Mouse (Mus musculus) limb, embryonic 13.5 days (tissue): Measurements from ENCODE around the gene Srd5a3. TPM values are rescaled to one million over a fixed set of nuclear protein-coding genes. Genes with fewer than 3 reads are reported as not detected.

Experiments used
- ATAC-seq: fragments of 200-750 bp; cut with Nextera tagmentation; 2 replicates; pipeline ENCODE4 v1.8.0; 2017; ENCODE audit warnings: low read depth, moderate number of reproducible peaks, moderate TSS enrichment; ENCODE audit not compliant: low FRiP score
- H3K27ac ChIP-seq: fragments of 300-500 bp; sonication (generic); 2 replicates; pipeline ENCODE4 v1.5.1; 2015; ENCODE audit warnings: inconsistent platforms, mild to moderate bottlenecking, moderate library complexity
- H3K27me3 ChIP-seq: fragments of 300-500 bp; sonication (generic); 2 replicates; pipeline ENCODE4 v1.6.1; 2015; ENCODE audit warnings: mild to moderate bottlenecking, inconsistent platforms
- H3K36me3 ChIP-seq: fragments of 300-500 bp; sonication (generic); 2 replicates; pipeline ENCODE4 v1.6.1; 2015; ENCODE audit warnings: inconsistent platforms, mild to moderate bottlenecking, moderate library complexity
- H3K4me1 ChIP-seq: fragments of 300-500 bp; sonication (generic); 2 replicates; pipeline ENCODE4 v1.6.1; 2015; ENCODE audit warnings: inconsistent platforms
- H3K4me2 ChIP-seq: fragments of 300-500 bp; sonication (generic); replicated peaks from 2 replicates; pipeline ENCODE4 v1.6.1; 2015; ENCODE audit warnings: inconsistent platforms, mild to moderate bottlenecking, moderate library complexity
- H3K4me3 ChIP-seq: fragments of 300-500 bp; sonication (generic); 2 replicates; pipeline ENCODE4 v1.5.1; 2015; ENCODE audit warnings: moderate library complexity, mild to moderate bottlenecking, inconsistent platforms
- H3K9ac ChIP-seq: fragments of 300-500 bp; sonication (generic); 2 replicates; pipeline ENCODE4 v1.6.1; 2015; ENCODE audit warnings: mild to moderate bottlenecking, inconsistent platforms
- H3K9me3 ChIP-seq: fragments of 300-500 bp; sonication (generic); 2 replicates; pipeline ENCODE4 v1.6.1; 2016; ENCODE audit warnings: inconsistent platforms
- WGBS: fragments of 180-500 bp; shearing (Covaris S2); methylation state at CpG from one replicate; pipeline ENCODE4 v1.1.7; 2015; 5-methylcytosine and 5-hydroxymethylcytosine counted together
- polyA plus RNA-seq: library from polyadenylated mRNA; unstranded; fragments of >200 nt; fragmentation: Nextera tagmentation; extraction: Ambion mirVana; gene quantifications from 2 replicates; pipeline ENCODE4 v1.2.1, GENCODE M21; 2015

Srd5a3 gene
- polyA plus RNA-seq, 1 experiment from 2014 or later: 35.5 TPM

- Histone ChIP-seq H3K4me3 (no peak overlapping the region), H3K4me1 (no peaks in the 10 kb centered on the region), H3K4me2 (no peak overlapping the region), H3K27me3 (no peaks in the 10 kb centered on the region), H3K36me3 (peaks cover 21% of the 10 kb centered on the region), H3K9ac (no peak overlapping the region), H3K9me3 (no peaks in the 10 kb centered on the region), H3K27ac (no peak overlapping the region)
- peak; percentile 69; the same call in 1 of the 2 replicates for ATAC-seq
- WGBS: 79% methylated on average over 6 of the region's 6 CpGs
Measured at GRCm38 (mm10) chr5:76159555-76159954, 19.5 kb downstream of the Srd5a3 start.

- Histone ChIP-seq H3K4me2 (no peak overlapping the region), H3K27ac (no peak overlapping the region), H3K36me3 (peaks cover 16% of the 10 kb centered on the region), H3K9me3 (no peaks in the 10 kb centered on the region), H3K4me3 (no peak overlapping the region), H3K9ac (no peak overlapping the region), H3K4me1 (no peaks in the 10 kb centered on the region), H3K27me3 (no peaks in the 10 kb centered on the region)
- WGBS: 58% methylated on average over 3 of the region's 3 CpGs
- ATAC-seq: no peak
Measured at GRCm38 (mm10) chr5:76160086-76160485, 20.0 kb downstream of the Srd5a3 start.

GRCm38 (mm10) chr5:76161491-76161890 is 21.4 kb downstream of the Srd5a3 start:
- Histone ChIP-seq H3K27ac (no peak overlapping the region), H3K9me3 (no peaks in the 10 kb centered on the region)
- ATAC-seq: no peak

GRCm38 (mm10) chr5:76162926-76163325 is 22.9 kb downstream of the Srd5a3 start:
- Histone ChIP-seq H3K36me3 (peaks cover 5% of the 10 kb centered on the region; the same call in 1 of the 2 replicates), H3K27me3 (no peaks in the 10 kb centered on the region), H3K4me1 (no peaks in the 10 kb centered on the region), H3K4me2 (no peak overlapping the region), H3K27ac (no peak overlapping the region), H3K4me3 (no peak overlapping the region), H3K9ac (no peak overlapping the region), H3K9me3 (no peaks in the 10 kb centered on the region)
- ATAC-seq: no peak
- WGBS: 89% methylated on average over 5 of the region's 5 CpGs

More at GRCm38 (mm10) chr5:76161491-76161890, 21.4 kb downstream of the Srd5a3 start:
- Histone ChIP-seq H3K4me2 (no peak overlapping the region), H3K27me3 (no peaks in the 10 kb centered on the region), H3K36me3 (peaks cover 8% of the 10 kb centered on the region), H3K9ac (no peak overlapping the region), H3K4me1 (no peaks in the 10 kb centered on the region), H3K4me3 (no peak overlapping the region)
- 92% methylated on average over 6 of the region's 6 CpGs for WGBS

- Histone ChIP-seq H3K27me3 (no peaks in the 10 kb centered on the region), H3K9ac (no peak overlapping the region), H3K9me3 (no peaks in the 10 kb centered on the region), H3K4me3 (no peak overlapping the region), H3K4me1 (no peaks in the 10 kb centered on the region), H3K4me2 (no peak overlapping the region), H3K27ac (no peak overlapping the region), H3K36me3 (peaks cover 2% of the 10 kb centered on the region; the same call in 1 of the 2 replicates)
- ATAC-seq: no peak
- WGBS: 51% methylated on average over 4 of the region's 4 CpGs
Measured at GRCm38 (mm10) chr5:76163828-76164390, 23.8 kb downstream of the Srd5a3 start.

GRCm38 (mm10) chr5:76164827-76165226 is 24.8 kb downstream of the Srd5a3 start:
- WGBS: 72% methylated on average over 7 of the region's 7 CpGs
- no peaks in the 10 kb centered on the region for H3K27me3 ChIP-seq
- H3K36me3 ChIP-seq: no peaks in the 10 kb centered on the region
- H3K9me3 ChIP-seq: no peaks in the 10 kb centered on the region
- H3K4me3 ChIP-seq: no peak overlapping the region
- no peak overlapping the region for H3K9ac ChIP-seq
- no peaks in the 10 kb centered on the region for H3K4me1 ChIP-seq
- no peak overlapping the region for H3K4me2 ChIP-seq
- ATAC-seq: no peak
- H3K27ac ChIP-seq: no peak overlapping the region

GRCm38 (mm10) chr5:76170522-76170921 is 30.5 kb downstream of the Srd5a3 start:
- Histone ChIP-seq H3K27me3 (no peaks in the 10 kb centered on the region), H3K27ac (no peak overlapping the region), H3K4me3 (no peak overlapping the region), H3K4me1 (no peaks in the 10 kb centered on the region), H3K4me2 (no peak overlapping the region), H3K36me3 (no peaks in the 10 kb centered on the region), H3K9me3 (no peaks in the 10 kb centered on the region), H3K9ac (no peak overlapping the region)
- ATAC-seq: no peak
- 74% methylated on average over 4 of the region's 4 CpGs for WGBS

- H3K9ac ChIP-seq: no peak overlapping the region
- H3K36me3 ChIP-seq: no peaks in the 10 kb centered on the region
- H3K27me3 ChIP-seq: no peaks in the 10 kb centered on the region
- no peak for ATAC-seq
- no peaks in the 10 kb centered on the region for H3K9me3 ChIP-seq
- H3K4me2 ChIP-seq: no peak overlapping the region
- H3K4me1 ChIP-seq: no peaks in the 10 kb centered on the region
- no peak overlapping the region for H3K4me3 ChIP-seq
- no peak overlapping the region for H3K27ac ChIP-seq
Measured at GRCm38 (mm10) chr5:76171039-76171438, 31.0 kb downstream of the Srd5a3 start.

- Histone ChIP-seq H3K36me3 (no peaks in the 10 kb centered on the region), H3K27me3 (no peaks in the 10 kb centered on the region), H3K4me3 (no peak overlapping the region), H3K27ac (no peak overlapping the region), H3K4me2 (no peak overlapping the region), H3K9ac (no peak overlapping the region), H3K4me1 (peaks cover 8% of the 10 kb centered on the region; the same call in 1 of the 2 replicates), H3K9me3 (no peaks in the 10 kb centered on the region)
- WGBS: 86% methylated on average over 4 of the region's 4 CpGs
- no peak for ATAC-seq
Measured at GRCm38 (mm10) chr5:76175051-76175450, 35.0 kb downstream of the Srd5a3 start.

GRCm38 (mm10) chr5:76176411-76176810 is 36.3 kb downstream of the Srd5a3 start:
- Histone ChIP-seq H3K36me3 (no peaks in the 10 kb centered on the region), H3K27me3 (no peaks in the 10 kb centered on the region), H3K9me3 (no peaks in the 10 kb centered on the region), H3K9ac (no peak overlapping the region), H3K4me2 (0 out of 2 replicates have a peak overlapping the region, but pooled peaks have one; percentile 3), H3K27ac (no peak overlapping the region), H3K4me1 (peaks cover 8% of the 10 kb centered on the region; the same call in 1 of the 2 replicates), H3K4me3 (no peak overlapping the region)
- WGBS: 32% methylated on average over 3 of the region's 3 CpGs
- ATAC-seq: no peak

GRCm38 (mm10) chr5:76176841-76177240 is 36.8 kb downstream of the Srd5a3 start:
- H3K9me3 ChIP-seq: no peaks in the 10 kb centered on the region
- H3K4me2 ChIP-seq: no peak overlapping the region
- H3K27me3 ChIP-seq: no peaks in the 10 kb centered on the region
- peaks cover 10% of the 10 kb centered on the region for H3K4me1 ChIP-seq
- no peak overlapping the region for H3K9ac ChIP-seq
- no peak overlapping the region for H3K27ac ChIP-seq
- ATAC-seq: no peak
- no peaks in the 10 kb centered on the region for H3K36me3 ChIP-seq
- H3K4me3 ChIP-seq: no peak overlapping the region
- WGBS: 69% methylated on average over 11 of the region's 11 CpGs

- Histone ChIP-seq H3K27ac (no peak overlapping the region), H3K9me3 (no peaks in the 10 kb centered on the region), H3K4me2 (no peak overlapping the region), H3K4me3 (no peak overlapping the region), H3K27me3 (no peaks in the 10 kb centered on the region), H3K4me1 (peaks cover 17% of the 10 kb centered on the region), H3K36me3 (no peaks in the 10 kb centered on the region), H3K9ac (no peak overlapping the region)
- 79% methylated on average over 7 of the region's 7 CpGs for WGBS
- no peak for ATAC-seq
Measured at GRCm38 (mm10) chr5:76177664-76178063, 37.6 kb downstream of the Srd5a3 start.

GRCm38 (mm10) chr5:76179171-76179570 is 39.1 kb downstream of the Srd5a3 start:
- Histone ChIP-seq H3K4me3 (no peak overlapping the region), H3K36me3 (no peaks in the 10 kb centered on the region), H3K4me1 (peaks cover 24% of the 10 kb centered on the region), H3K9ac (no peak overlapping the region), H3K27me3 (no peaks in the 10 kb centered on the region), H3K27ac (no peak overlapping the region), H3K4me2 (no peak overlapping the region), H3K9me3 (no peaks in the 10 kb centered on the region)
- no peak for ATAC-seq
- 96% methylated on average over 5 of the region's 5 CpGs for WGBS
